Mouse (Mus musculus) ovary, adult 10 weeks (tissue): ENCODE results near the gene Ntm. TPM values are rescaled to one million over a fixed set of nuclear protein-coding genes. Genes with fewer than 3 reads are reported as not detected.

Experiments
- polyA plus RNA-seq: library from polyadenylated mRNA; stranded (reverse); fragments of 350-450 nt; fragmentation: Illumina TruSeq; extraction: RNeasy Lipid Tissue Mini Kit (QIAGEN cat#74804); gene quantifications from one replicate; pipeline ENCODE4 v1.2.3, GENCODE M21; 2014

Ntm gene
- 2.7 TPM for polyA plus RNA-seq

DNA sequence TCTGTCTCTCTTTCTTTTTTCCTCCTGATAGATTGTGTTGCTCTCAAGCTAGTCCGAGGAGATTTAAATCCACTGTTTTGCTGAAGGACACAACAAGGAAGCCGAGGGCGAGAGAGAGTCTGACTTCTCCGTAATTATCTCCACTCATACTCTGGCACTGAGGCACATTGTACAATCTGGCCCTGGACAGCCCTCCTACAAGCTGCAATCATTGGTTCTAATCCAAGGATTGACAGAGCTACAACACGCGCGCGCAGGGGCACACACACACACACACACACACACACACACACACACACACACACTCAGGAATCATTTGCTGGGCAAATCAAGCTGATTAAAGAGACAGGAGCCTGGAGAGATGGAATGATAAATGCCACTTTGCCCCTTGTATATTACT, at the start of gene Ntm:
Gene Ntm (minus strand): TSS at position 164 of the 400 bp plus-strand sequence.

